In genomic region chr10:82858032-82858680, GRCm38 (mm10) we compare ENCODE assay signal across 8 mouse cellular contexts. TPM values are rescaled to one million over a fixed set of nuclear protein-coding genes. Genes with fewer than 3 reads are reported as not detected.
DNase-seq lines count a peak whose midpoint lies in the region; ATAC-seq lines count a peak whose summit lies in the region.

No protein-coding gene starts in this region.

- peak overlapping the region; percentile 77 for H3K4me2 ChIP-seq in embryonic facial prominence, embryonic 13.5 days
- H3K4me2 ChIP-seq in intestine, embryonic 15.5 days (replicated peaks), result peak overlapping the region; percentile 71

- peak overlapping the region; percentile 79 for H3K4me3 ChIP-seq in embryonic facial prominence, embryonic 13.5 days
- H3K4me3 ChIP-seq in intestine, embryonic 15.5 days (replicated peaks), result peak overlapping the region; percentile 79
- peak overlapping the region; percentile 96 for H3K4me3 ChIP-seq in megakaryocyte, embryonic 14.5 days (replicated peaks)

- no peak for ATAC-seq in embryonic facial prominence, embryonic 13.5 days (ENCODE audit: insufficient number of reproducible peaks, insufficient read depth, low FRiP score, low TSS enrichment, low read depth)
- ATAC-seq in intestine, embryonic 15.5 days, result no peak
- ATAC-seq in activated CD4-positive, CD25-positive, alpha-beta regulatory T cell, adult 4 months, result no peak

- H3K9me3 ChIP-seq in embryonic facial prominence, embryonic 13.5 days, result no peaks in the 10 kb centered on the region
- H3K9me3 ChIP-seq in intestine, embryonic 15.5 days, result no peaks in the 10 kb centered on the region
- no peaks in the 10 kb centered on the region for H3K9me3 ChIP-seq in megakaryocyte, embryonic 14.5 days

- H3K36me3 ChIP-seq in embryonic facial prominence, embryonic 13.5 days, result no peaks in the 10 kb centered on the region
- no peaks in the 10 kb centered on the region for H3K36me3 ChIP-seq in intestine, embryonic 15.5 days
- peaks cover 16% of the 10 kb centered on the region for H3K36me3 ChIP-seq in megakaryocyte, embryonic 14.5 days (replicated peaks; ENCODE audit: low read length)

- peaks cover 25% of the 10 kb centered on the region for H3K4me1 ChIP-seq in embryonic facial prominence, embryonic 13.5 days
- peaks cover 14% of the 10 kb centered on the region; the same call in 1 of the 2 replicates for H3K4me1 ChIP-seq in intestine, embryonic 15.5 days (replicated peaks)
- H3K4me1 ChIP-seq in megakaryocyte, embryonic 14.5 days, result peaks cover 43% of the 10 kb centered on the region

- H3K27me3 ChIP-seq in embryonic facial prominence, embryonic 13.5 days, result no peaks in the 10 kb centered on the region
- no peaks in the 10 kb centered on the region for H3K27me3 ChIP-seq in intestine, embryonic 15.5 days (replicated peaks)
- H3K27me3 ChIP-seq in megakaryocyte, embryonic 14.5 days (replicated peaks), result no peaks in the 10 kb centered on the region

- peak overlapping the region; percentile 93; the same call in 1 of the 2 replicates for H3K9ac ChIP-seq in embryonic facial prominence, embryonic 13.5 days
- H3K9ac ChIP-seq in intestine, embryonic 15.5 days, result no peak overlapping the region

- WGBS in embryonic facial prominence, embryonic 13.5 days, result 41% methylated on average over 10 of the region's 10 CpGs
- WGBS in intestine, embryonic 15.5 days, result 52% methylated on average over 10 of the region's 10 CpGs

- DNase-seq in kidney, adult 18-20 months, result peak; percentile 17
- DNase-seq in kidney, postnatal 14 days, result no peak
- DNase-seq in natural killer cell, adult 2 months (ENCODE audit: low spot score in 2 of 2), result no peak
- DNase-seq in adipocyte (ENCODE audit: low spot score), result no peak

- peak overlapping the region; percentile 96; the same call in 1 of the 2 replicates for H3K27ac ChIP-seq in embryonic facial prominence, embryonic 13.5 days
- peak overlapping the region; percentile 96 for H3K27ac ChIP-seq in intestine, embryonic 15.5 days

RNA-seq across cellular contexts. Expression of gene Eid3, which starts 8.3 kb away (rescaled TPM):
- polyA plus RNA-seq in embryonic facial prominence, embryonic 13.5 days (2015; fragmentation: Nextera tagmentation; extraction: Ambion mirVana), result 0.33 and 0.67 TPM in 2 replicates
- polyA plus RNA-seq in intestine, embryonic 15.5 days (2015; fragmentation: Nextera tagmentation; extraction: Ambion mirVana), result 0.42 and 0.46 TPM in 2 replicates
- 1.2 TPM in 1 of 2 replicates, not detected in the other for polyA plus RNA-seq in megakaryocyte, embryonic 14.5 days (2012; ENCODE audit: insufficient read depth, low replicate concordance)
- polyA plus RNA-seq in activated CD4-positive, CD25-positive, alpha-beta regulatory T cell, adult 4 months (2017; shearing (Covaris generic)), result 1 to 10 TPM in 1 of 2 experiments, under 1 TPM in 1; 0.76 to 1.2 TPM

RNA-seq across cellular contexts. Expression of gene Txnrd1, which starts 24.4 kb away (rescaled TPM):
- 99.4 and 99.8 TPM in 2 replicates for polyA plus RNA-seq in embryonic facial prominence, embryonic 13.5 days (2015; fragmentation: Nextera tagmentation; extraction: Ambion mirVana)
- 106 and 115 TPM in 2 replicates for polyA plus RNA-seq in intestine, embryonic 15.5 days (2015; fragmentation: Nextera tagmentation; extraction: Ambion mirVana)
- 80.6 and 172 TPM in 2 replicates for polyA plus RNA-seq in megakaryocyte, embryonic 14.5 days (2012; ENCODE audit: insufficient read depth, low replicate concordance)
- 10 to 100 TPM; 27.5 to 28.0 TPM for polyA plus RNA-seq in activated CD4-positive, CD25-positive, alpha-beta regulatory T cell, adult 4 months (2017; shearing (Covaris generic))
